Mouse (Mus musculus) embryonic facial prominence, embryonic 11.5 days (tissue): Measurements from ENCODE around the gene Aatk. TPM values are rescaled to one million over a fixed set of nuclear protein-coding genes. Genes with fewer than 3 reads are reported as not detected.

Source experiments
- ATAC-seq: fragments of 200-750 bp; cut with Nextera tagmentation; replicated peaks from 2 replicates; pipeline ENCODE4 v1.8.0; 2017; ENCODE audit warnings: low read depth; ENCODE audit not compliant: insufficient number of reproducible peaks, low FRiP score, low TSS enrichment
- DNase-seq: peaks from one replicate; pipeline ENCODE4 v3.0.0-alpha.2; 2015; ENCODE audit warnings: low spot score
- H3K27ac ChIP-seq: fragments of 300-500 bp; sonication (generic); replicated peaks from 2 replicates; pipeline ENCODE4 v1.5.1; 2014; ENCODE audit warnings: mild to moderate bottlenecking, low read depth, low read length, control low read depth
- H3K27me3 ChIP-seq: fragments of 300-500 bp; sonication (generic); 2 replicates; pipeline ENCODE4 v1.6.1; 2014; ENCODE audit warnings: mild to moderate bottlenecking, low read length, moderate library complexity, mixed read lengths; ENCODE audit not compliant: control insufficient read depth, insufficient read depth
- H3K36me3 ChIP-seq: fragments of 300-500 bp; sonication (generic); replicated peaks from 2 replicates; pipeline ENCODE4 v1.6.1; 2014; ENCODE audit warnings: low read depth, mild to moderate bottlenecking, low read length, moderate library complexity, mixed read lengths; ENCODE audit not compliant: control insufficient read depth, insufficient read depth
- H3K4me1 ChIP-seq: fragments of 300-500 bp; sonication (generic); 2 replicates; pipeline ENCODE4 v1.6.1; 2014; ENCODE audit warnings: low read length, mixed read lengths; ENCODE audit not compliant: control insufficient read depth, insufficient read depth
- H3K4me2 ChIP-seq: fragments of 300-500 bp; sonication (generic); 2 replicates; pipeline ENCODE4 v1.6.1; 2014; ENCODE audit warnings: low read depth, mild to moderate bottlenecking, control low read depth, low read length, moderate library complexity
- H3K4me3 ChIP-seq: fragments of 300-500 bp; sonication (generic); 2 replicates; pipeline ENCODE4 v1.5.1; 2014; ENCODE audit warnings: low read depth, low read length, control low read depth
- H3K9ac ChIP-seq: fragments of 300-500 bp; sonication (generic); replicated peaks from 2 replicates; pipeline ENCODE4 v1.6.1; 2014; ENCODE audit warnings: mild to moderate bottlenecking, control low read depth, low read length
- H3K9me3 ChIP-seq: fragments of 300-500 bp; sonication (generic); replicated peaks from 2 replicates; pipeline ENCODE4 v1.6.1; 2016; ENCODE audit warnings: mild to moderate bottlenecking, low read length, inconsistent platforms, mixed read lengths; ENCODE audit not compliant: control insufficient read depth
- WGBS: fragments of 180-500 bp; shearing (Covaris S2); extraction: QIAGEN DNeasy Blood & Tissue Kit; methylation state at CpG from one replicate; pipeline ENCODE4 v1.1.7; 2014; 5-methylcytosine and 5-hydroxymethylcytosine counted together
- microRNA counts: library from miRNA; unstranded; fragments of <30 nt; microRNA quantifications from one replicate; lab custom pipeline; 2016
- microRNA-seq: library from miRNA; unstranded; fragments of <30 nt; microRNA quantifications from one replicate; pipeline ENCODE4, GENCODE M21; 2016; ENCODE audit warnings: borderline number of aligned reads
- polyA plus RNA-seq: library from polyadenylated mRNA; unstranded; fragments of >200 nt; fragmentation: Nextera tagmentation; extraction: Ambion mirVana; gene quantifications from 2 replicates; pipeline ENCODE4 v1.2.1, GENCODE M21; 2014

Aatk gene
- polyA plus RNA-seq, 1 experiment from 2014 or later, result 1.2 TPM

DNA sequence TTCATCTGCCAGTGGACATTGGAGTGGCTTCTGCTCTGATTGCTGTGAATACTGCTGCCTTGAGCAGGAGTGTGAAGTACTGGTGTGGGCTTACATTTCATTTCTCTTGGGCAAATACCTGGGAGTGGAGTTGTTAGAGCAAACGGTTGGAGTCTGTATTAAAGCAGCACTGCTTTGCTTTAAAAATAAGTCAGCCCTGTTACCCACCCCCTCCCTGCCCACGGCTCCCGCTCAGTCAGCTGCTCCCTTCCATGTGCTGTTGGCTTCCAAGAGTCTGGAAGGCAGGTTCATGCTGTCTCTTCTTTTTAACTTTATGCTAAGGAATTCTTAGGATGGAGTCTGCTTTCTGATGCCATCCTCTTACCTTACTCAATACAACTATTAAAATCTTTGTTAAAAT is 85.5 kb downstream of the Aatk start:
- no peaks in the 10 kb centered on the region for H3K27me3 ChIP-seq
- 81% methylated on average over 3 of the region's 3 CpGs for WGBS
- H3K9me3 ChIP-seq, result no peaks in the 10 kb centered on the region

GRCm38 (mm10) chr11:119960671-119961070 is 86.3 kb downstream of the Aatk start:
- DNase-seq, result no peak
- 85% methylated on average over 6 of the region's 6 CpGs for WGBS
- no peak overlapping the region for H3K4me3 ChIP-seq
- H3K27me3 ChIP-seq, result no peaks in the 10 kb centered on the region
- no peaks in the 10 kb centered on the region for H3K4me1 ChIP-seq
- H3K4me2 ChIP-seq, result no peak overlapping the region
- H3K27ac ChIP-seq, result no peak overlapping the region
- H3K9ac ChIP-seq, result no peak overlapping the region
- no peak for ATAC-seq
- no peaks in the 10 kb centered on the region for H3K36me3 ChIP-seq
- no peaks in the 10 kb centered on the region for H3K9me3 ChIP-seq

More for the DNA sequence above, 85.5 kb downstream of the Aatk start:
- Histone ChIP-seq H3K9ac (no peak overlapping the region), H3K4me1 (no peaks in the 10 kb centered on the region), H3K36me3 (no peaks in the 10 kb centered on the region), H3K4me3 (no peak overlapping the region), H3K27ac (no peak overlapping the region), H3K4me2 (no peak overlapping the region)
- ATAC-seq (no peak), DNase-seq (no peak)

DNA sequence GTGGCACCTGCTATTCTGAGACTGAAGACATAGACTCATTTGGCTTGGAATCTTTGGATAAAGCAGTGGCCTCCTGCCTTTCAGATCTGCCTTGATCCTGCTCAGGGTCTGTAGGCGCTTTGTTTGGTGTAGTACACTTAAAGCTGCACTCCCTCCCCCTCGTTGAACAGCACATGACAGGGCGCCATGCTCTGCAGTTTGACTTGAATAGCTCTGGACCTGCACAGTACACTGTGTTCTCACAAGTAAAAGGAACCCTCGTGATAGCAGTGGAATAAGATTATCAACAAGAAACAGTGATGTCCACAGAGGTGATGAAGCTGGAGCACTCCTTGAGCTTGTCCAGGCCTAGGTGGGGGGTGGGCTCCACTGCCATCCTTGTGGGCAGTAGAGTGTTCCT is 87.3 kb downstream of the Aatk start:
- Histone ChIP-seq H3K36me3 (no peaks in the 10 kb centered on the region), H3K4me3 (no peak overlapping the region), H3K27ac (no peak overlapping the region), H3K9me3 (no peaks in the 10 kb centered on the region), H3K4me1 (no peaks in the 10 kb centered on the region), H3K27me3 (no peaks in the 10 kb centered on the region), H3K4me2 (no peak overlapping the region), H3K9ac (no peak overlapping the region)
- DNase-seq (no peak), ATAC-seq (no peak)
- 83% methylated on average over 4 of the region's 4 CpGs for WGBS

- H3K9ac ChIP-seq, result no peak overlapping the region
- no peaks in the 10 kb centered on the region for H3K4me1 ChIP-seq
- WGBS, result 79% methylated on average over 7 of the region's 7 CpGs
- no peaks in the 10 kb centered on the region for H3K9me3 ChIP-seq
- no peaks in the 10 kb centered on the region for H3K27me3 ChIP-seq
- H3K4me2 ChIP-seq, result no peak overlapping the region
- no peak for DNase-seq
- no peak overlapping the region for H3K4me3 ChIP-seq
- H3K36me3 ChIP-seq, result no peaks in the 10 kb centered on the region
- H3K27ac ChIP-seq, result no peak overlapping the region
- ATAC-seq, result no peak
Measured at GRCm38 (mm10) chr11:119958856-119959255, 88.1 kb downstream of the Aatk start.

MicroRNAs within 50 kb of the gene (microRNA counts, 519-probe panel; counts per million panel counts)
- microRNA mmu-miR-338-3p (lab: Ali Mortazavi, UCI) (1,611 counts per million, percentile 9 among the panel's probes with 10 or more counts), microRNA mmu-miR-338-5p (lab: Ali Mortazavi, UCI) (not detected)

Small RNA genes lying within 50 kb of the gene (microRNA-seq; reads per million reads assigned to microRNA genes)
- not detected for gene Gm25948
- gene Mir3065, result not detected
- not detected for gene Mir338

Other genes with a start within 250 kb of the Aatk start
- gene Chmp6, start 133.7 kb downstream of the Aatk start, polyA plus RNA-seq, result 93.8 and 106 TPM in 2 replicates
- 11.9 and 13.9 TPM in 2 replicates for gene Baiap2, start 104.4 kb downstream of the Aatk start, polyA plus RNA-seq
- 25.3 and 28.1 TPM in 2 replicates for gene Cep131, start 39.7 kb upstream of the Aatk start, polyA plus RNA-seq
- gene Tepsin, start 51.6 kb upstream of the Aatk start, polyA plus RNA-seq, result 10.5 and 12.3 TPM in 2 replicates
- gene Ndufaf8, start 51.8 kb upstream of the Aatk start, polyA plus RNA-seq, result 57.5 and 61.4 TPM in 2 replicates
- gene Slc38a10, start 104.2 kb upstream of the Aatk start, polyA plus RNA-seq, result 47.8 and 50.0 TPM in 2 replicates
- gene Bahcc1, start 185.8 kb upstream of the Aatk start, polyA plus RNA-seq, result 13.5 and 15.2 TPM in 2 replicates